Mouse (Mus musculus) bone marrow, adult 2 months (tissue): Measurements from ENCODE around the gene Gm20662.

Experiments used
- CTCF ChIP-seq: fragments of 200-500 bp; IDR thresholded peaks from 2 replicates; pipeline ENCODE4 v1.5.1; 2011; ENCODE audit warnings: low read length, control low read depth; ENCODE audit not compliant: control insufficient read depth, insufficient read depth
- POLR2A ChIP-seq: fragments of 200-500 bp; IDR thresholded peaks from 2 replicates; pipeline ENCODE4 v1.6.1; 2011; ENCODE audit warnings: low read depth, mild to moderate bottlenecking, control low read depth, low read length, borderline replicate concordance; ENCODE audit not compliant: control insufficient read depth

DNA sequence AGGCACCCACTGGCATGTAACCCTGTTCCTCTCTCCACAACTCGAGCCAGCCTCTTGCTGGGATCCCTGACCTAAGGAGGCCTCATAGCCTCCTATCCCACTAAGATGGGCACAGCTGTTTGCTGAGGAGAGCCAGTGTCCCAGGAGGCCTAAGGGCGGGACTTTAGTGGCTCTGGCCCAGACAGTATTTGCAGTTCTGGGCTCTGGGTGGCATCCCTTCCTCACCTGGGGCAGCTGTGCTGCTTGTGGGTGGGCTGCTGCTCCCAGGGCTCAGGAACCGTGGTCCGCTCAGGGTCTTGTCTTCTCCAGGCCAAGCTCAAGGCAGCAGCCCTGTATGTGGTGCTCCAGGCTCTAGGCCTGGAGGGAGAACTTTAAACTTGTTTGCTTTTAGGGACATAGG is 50.4 kb downstream of the Gm20662 start:
- no peak for TF ChIP-seq CTCF
- no peak for TF ChIP-seq POLR2A
